Mouse (Mus musculus) midbrain, embryonic 14.5 days (tissue): Measurements from ENCODE around the gene Sap18b. TPM values are rescaled to one million over a fixed set of nuclear protein-coding genes. Genes with fewer than 3 reads are reported as not detected.

Experiments
- ATAC-seq: fragments of 200-750 bp; cut with Nextera tagmentation; 2 replicates; pipeline ENCODE4 v1.8.0; 2017; ENCODE audit warnings: moderate number of reproducible peaks, moderate library complexity; ENCODE audit not compliant: low FRiP score, low TSS enrichment
- DNase-seq: peaks from one replicate; pipeline ENCODE4 v3.0.0-alpha.2; 2015
- H3K27ac ChIP-seq: fragments of 300-500 bp; sonication (generic); replicated peaks from 2 replicates; pipeline ENCODE4 v1.5.1; 2014; ENCODE audit warnings: mild to moderate bottlenecking, low read depth, low read length, moderate library complexity
- H3K27me3 ChIP-seq: fragments of 300-500 bp; sonication (generic); 2 replicates; pipeline ENCODE4 v1.6.1; 2014; ENCODE audit warnings: low read length, control low read depth, mixed read lengths; ENCODE audit not compliant: control insufficient read depth, insufficient read depth
- H3K36me3 ChIP-seq: fragments of 300-500 bp; sonication (generic); 2 replicates; pipeline ENCODE4 v1.6.1; 2014; ENCODE audit warnings: low read length, control low read depth; ENCODE audit not compliant: control insufficient read depth, insufficient read depth
- H3K4me1 ChIP-seq: fragments of 300-500 bp; sonication (generic); 2 replicates; pipeline ENCODE4 v1.6.1; 2014; ENCODE audit warnings: mild to moderate bottlenecking, antibody characterized with exemption, low read length, control low read depth; ENCODE audit not compliant: control insufficient read depth, insufficient read depth
- H3K4me2 ChIP-seq: fragments of 300-500 bp; sonication (generic); 2 replicates; pipeline ENCODE4 v1.6.1; 2014; ENCODE audit warnings: mild to moderate bottlenecking, low read length, moderate library complexity
- H3K4me3 ChIP-seq: fragments of 300-500 bp; sonication (generic); replicated peaks from 2 replicates; pipeline ENCODE4 v1.5.1; 2014; ENCODE audit warnings: low read depth, low read length
- H3K9ac ChIP-seq: fragments of 300-500 bp; sonication (generic); replicated peaks from 2 replicates; pipeline ENCODE4 v1.6.1; 2014; ENCODE audit warnings: mild to moderate bottlenecking, low read length, moderate library complexity
- H3K9me3 ChIP-seq: fragments of 300-500 bp; sonication (generic); 2 replicates; pipeline ENCODE4 v1.6.1; 2016; ENCODE audit warnings: low read length, control low read depth, mixed read lengths; ENCODE audit not compliant: control insufficient read depth
- WGBS: fragments of 180-500 bp; shearing (Covaris S2); extraction: QIAGEN DNeasy Blood & Tissue Kit; methylation state at CpG from one replicate; pipeline ENCODE4 v1.1.7; 2014; 5-methylcytosine and 5-hydroxymethylcytosine counted together
- polyA plus RNA-seq: library from polyadenylated mRNA; unstranded; fragments of >200 nt; fragmentation: Nextera tagmentation; extraction: Ambion mirVana; gene quantifications from 2 replicates; pipeline ENCODE4 v1.2.1, GENCODE M21; 2014

Gene Sap18b
- polyA plus RNA-seq, 1 experiment from 2014 or later = 233 TPM

- ATAC-seq (peak; percentile 66; the same call in 1 of the 2 replicates), DNase-seq (peak; percentile 93)
- peaks cover 12% of the 10 kb centered on the region; the same call in 1 of the 2 replicates for H3K36me3 ChIP-seq
- no peak overlapping the region for H3K27ac ChIP-seq
- peak overlapping the region; percentile 49; the same call in 1 of the 2 replicates for H3K9ac ChIP-seq
- peak overlapping the region; percentile 27 for H3K4me3 ChIP-seq
- H3K4me1 ChIP-seq = peaks cover 10% of the 10 kb centered on the region; the same call in 1 of the 2 replicates
- no peaks in the 10 kb centered on the region for H3K9me3 ChIP-seq
- WGBS = 16% methylated on average over 16 of the region's 16 CpGs
- H3K27me3 ChIP-seq = no peaks in the 10 kb centered on the region
- peak overlapping the region; percentile 51 for H3K4me2 ChIP-seq
Measured at GRCm38 (mm10) chr8:95832603-95833434, 7.7 kb downstream of the Sap18b start.

DNA sequence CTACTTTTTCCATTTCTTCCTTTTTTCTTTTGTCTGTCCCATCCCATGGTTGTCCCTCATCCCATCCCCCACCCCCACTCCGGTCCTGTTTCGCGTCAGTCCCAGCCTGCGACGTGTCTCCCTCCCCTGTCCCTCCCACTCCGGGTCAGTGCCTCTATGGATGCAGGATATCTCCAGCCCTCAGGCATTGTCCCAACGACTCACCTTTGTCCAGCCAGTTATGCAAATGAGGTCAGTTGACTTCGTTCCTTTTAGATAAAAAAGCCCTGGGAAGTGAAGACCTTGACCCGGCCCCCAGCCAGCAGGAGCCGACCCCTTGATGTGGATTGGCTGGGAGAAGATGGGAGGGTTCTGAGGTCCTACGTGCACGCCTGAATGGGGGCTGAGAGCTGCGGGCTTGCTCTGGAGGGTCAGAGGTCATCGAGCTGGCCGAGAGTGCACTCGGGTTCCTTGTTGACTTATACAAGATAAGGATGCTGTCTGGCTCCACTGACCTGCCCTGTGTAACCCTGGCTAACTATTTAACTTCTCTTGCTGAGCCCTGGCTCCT, 8.4 kb downstream of the Sap18b start:
- Histone ChIP-seq H3K4me1 (peaks cover 10% of the 10 kb centered on the region; the same call in 1 of the 2 replicates), H3K4me3 (peak overlapping the region; percentile 27), H3K27me3 (no peaks in the 10 kb centered on the region), H3K27ac (no peak overlapping the region), H3K9me3 (no peaks in the 10 kb centered on the region), H3K9ac (peak overlapping the region; percentile 49; the same call in 1 of the 2 replicates), H3K36me3 (peaks cover 12% of the 10 kb centered on the region; the same call in 1 of the 2 replicates), H3K4me2 (peak overlapping the region; percentile 51)
- WGBS = under 1% methylated on average over 16 of the region's 16 CpGs
- ATAC-seq (peak; percentile 67), DNase-seq (peak; percentile 22)

GRCm38 (mm10) chr8:95835891-95836290, 10.7 kb downstream of the Sap18b start:
- H3K36me3 ChIP-seq = peaks cover 26% of the 10 kb centered on the region
- no peak for DNase-seq
- 79% methylated on average over 4 of the region's 4 CpGs for WGBS
- H3K27me3 ChIP-seq = no peaks in the 10 kb centered on the region
- no peak overlapping the region for H3K9ac ChIP-seq
- no peaks in the 10 kb centered on the region for H3K9me3 ChIP-seq
- H3K4me2 ChIP-seq = no peak overlapping the region
- peaks cover 10% of the 10 kb centered on the region; the same call in 1 of the 2 replicates for H3K4me1 ChIP-seq
- H3K27ac ChIP-seq = no peak overlapping the region
- ATAC-seq = no peak
- no peak overlapping the region for H3K4me3 ChIP-seq

- DNase-seq (no peak), ATAC-seq (no peak)
- H3K4me3 ChIP-seq = no peak overlapping the region
- peaks cover 39% of the 10 kb centered on the region for H3K36me3 ChIP-seq
- H3K4me2 ChIP-seq = no peak overlapping the region
- H3K9me3 ChIP-seq = no peaks in the 10 kb centered on the region
- H3K9ac ChIP-seq = no peak overlapping the region
- WGBS = 95% methylated on average over 10 of the region's 10 CpGs
- H3K27me3 ChIP-seq = no peaks in the 10 kb centered on the region
- H3K4me1 ChIP-seq = peaks cover 10% of the 10 kb centered on the region; the same call in 1 of the 2 replicates
- H3K27ac ChIP-seq = no peak overlapping the region
Measured at GRCm38 (mm10) chr8:95837266-95837665, 12.1 kb downstream of the Sap18b start.

- H3K4me2 ChIP-seq = no peak overlapping the region
- no peaks in the 10 kb centered on the region for H3K27me3 ChIP-seq
- no peaks in the 10 kb centered on the region for H3K9me3 ChIP-seq
- H3K4me3 ChIP-seq = no peak overlapping the region
- no peaks in the 10 kb centered on the region for H3K4me1 ChIP-seq
- peaks cover 58% of the 10 kb centered on the region for H3K36me3 ChIP-seq
- no peak overlapping the region for H3K27ac ChIP-seq
- 97% methylated on average over 4 of the region's 4 CpGs for WGBS
- no peak overlapping the region for H3K9ac ChIP-seq
- DNase-seq = no peak
- ATAC-seq = no peak
Measured at GRCm38 (mm10) chr8:95839289-95839688, 14.1 kb downstream of the Sap18b start.

DNA sequence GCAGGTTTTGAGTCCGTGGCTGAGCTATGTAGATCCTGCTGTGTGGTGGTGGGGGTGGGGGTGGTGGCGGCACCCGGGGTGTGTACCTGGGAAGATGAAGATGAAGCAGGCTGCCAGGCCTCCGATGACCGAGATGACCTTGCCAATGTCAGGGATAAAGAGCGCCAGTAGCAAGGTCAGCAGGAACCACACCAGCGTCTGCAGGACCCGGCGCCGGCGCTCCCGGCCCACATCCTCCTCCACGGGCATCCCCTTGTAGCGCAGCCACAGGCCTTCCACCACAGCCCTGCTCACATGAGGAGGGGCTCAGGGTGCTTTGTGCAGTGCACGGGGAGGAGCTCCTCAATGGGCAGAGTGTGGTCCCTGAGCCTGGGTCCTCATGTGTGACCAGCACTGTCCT, 16.3 kb downstream of the Sap18b start:
- Histone ChIP-seq H3K27ac (no peak overlapping the region), H3K27me3 (no peaks in the 10 kb centered on the region), H3K4me1 (no peaks in the 10 kb centered on the region), H3K4me3 (no peak overlapping the region), H3K9ac (no peak overlapping the region), H3K36me3 (peaks cover 76% of the 10 kb centered on the region), H3K9me3 (no peaks in the 10 kb centered on the region), H3K4me2 (no peak overlapping the region)
- ATAC-seq (no peak), DNase-seq (no peak)
- 89% methylated on average over 15 of the region's 15 CpGs for WGBS

GRCm38 (mm10) chr8:95843968-95844367, 18.8 kb downstream of the Sap18b start:
- no peak for ATAC-seq
- H3K4me1 ChIP-seq = no peaks in the 10 kb centered on the region
- WGBS = 96% methylated on average over 6 of the region's 6 CpGs

GRCm38 (mm10) chr8:95845026-95845425, 19.9 kb downstream of the Sap18b start:
- no peak overlapping the region for H3K27ac ChIP-seq
- no peak for DNase-seq
- H3K27me3 ChIP-seq = no peaks in the 10 kb centered on the region

More at GRCm38 (mm10) chr8:95843968-95844367, 18.8 kb downstream of the Sap18b start:
- H3K4me3 ChIP-seq = no peak overlapping the region
- H3K27ac ChIP-seq = no peak overlapping the region
- H3K36me3 ChIP-seq = peaks cover 73% of the 10 kb centered on the region
- no peak overlapping the region for H3K4me2 ChIP-seq
- no peaks in the 10 kb centered on the region for H3K9me3 ChIP-seq
- H3K9ac ChIP-seq = no peak overlapping the region
- no peak for DNase-seq
- H3K27me3 ChIP-seq = no peaks in the 10 kb centered on the region

More at GRCm38 (mm10) chr8:95845026-95845425, 19.9 kb downstream of the Sap18b start:
- Histone ChIP-seq H3K4me2 (no peak overlapping the region), H3K4me3 (no peak overlapping the region), H3K9me3 (no peaks in the 10 kb centered on the region), H3K9ac (no peak overlapping the region), H3K36me3 (peaks cover 69% of the 10 kb centered on the region), H3K4me1 (no peaks in the 10 kb centered on the region)
- 92% methylated on average over 7 of the region's 7 CpGs for WGBS
- ATAC-seq = no peak
